9 mouse cellular contexts compared by ENCODE assay signal in the genomic region with DNA sequence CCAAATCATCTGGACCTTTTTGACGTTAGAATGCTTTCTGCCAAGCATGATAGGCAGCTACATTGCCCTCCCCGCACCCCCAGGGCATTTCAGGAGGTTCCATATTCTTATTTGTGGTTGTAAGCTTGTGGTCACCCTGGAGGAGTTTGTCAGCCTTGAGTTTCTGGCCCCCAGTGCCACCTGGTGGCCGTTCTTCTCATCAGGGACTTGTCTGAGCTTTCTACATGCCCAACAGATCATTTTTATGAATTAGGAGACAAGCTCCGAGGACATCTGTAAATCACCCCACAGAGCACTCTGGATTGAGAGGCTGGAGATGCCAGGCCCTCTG. TPM values are rescaled to one million over a fixed set of nuclear protein-coding genes. Genes with fewer than 3 reads are reported as not detected.
DNase-seq lines count a peak whose midpoint lies in the region; ATAC-seq and TF ChIP-seq lines count a peak whose summit lies in the region.
"Had no signal": no experiment of that assay in that cellular context is flagged by ENCODE, and none has a peak within 500 bp of the region (broad histone marks: within the 10 kb centered on the region; RNA-seq: fewer than 3 reads in every experiment).

No protein-coding gene starts in this region.

- H3K9ac ChIP-seq in lung, postnatal 0 days (replicated peaks; ENCODE audit: low read depth) = no peak overlapping the region
- H3K9ac ChIP-seq: hindbrain, embryonic 15.5 days had no signal

- H3K27me3 ChIP-seq in lung, postnatal 0 days (replicated peaks; ENCODE audit: insufficient read depth, low read length) = no peaks in the 10 kb centered on the region
- H3K27me3 ChIP-seq: hindbrain, embryonic 15.5 days had no signal

- DNase-seq in 3T3-L1 (ENCODE audit: low read depth, low spot score) = peak; percentile 75
- peak; percentile 78 for DNase-seq in A20 (ENCODE audit: low read depth, low spot score)
- peak; percentile 9 for DNase-seq in c-Kit-positive CD71-positive TER-119-negative erythroid progenitor cells, embryonic 14.5 days (ENCODE audit: low read depth)
- DNase-seq in frontal cortex, postnatal 10 days (ENCODE audit: low spot score in 2 of 2) = peak; percentile 15 to 43
- peak; percentile 0 for DNase-seq in large intestine, adult 2 months (ENCODE audit: low read depth, low spot score)
- DNase-seq in lung, postnatal 0 days (ENCODE audit: low spot score) = peak; percentile 32
- DNase-seq in spleen, postnatal 10 days (ENCODE audit: low spot score in 2 of 2) = peak; percentile 14 to 71

- H3K4me2 ChIP-seq in lung, postnatal 0 days (replicated peaks; ENCODE audit: low read depth, low read length) = no peak overlapping the region
- H3K4me2 ChIP-seq: hindbrain, embryonic 15.5 days had no signal

- H3K4me3 ChIP-seq in lung, postnatal 0 days (ENCODE audit: low read depth, low read length) = no peak overlapping the region
- H3K4me3 ChIP-seq: hindbrain, embryonic 15.5 days had no signal

- no peak for TF ChIP-seq EP300 in lung, postnatal 0 days (IDR thresholded peaks at IDR 0.05)

- no peak overlapping the region for H3K27ac ChIP-seq in lung, postnatal 0 days (ENCODE audit: low read length)
- H3K27ac ChIP-seq: hindbrain, embryonic 15.5 days had no signal

- H3K4me1 ChIP-seq in lung, postnatal 0 days (ENCODE audit: insufficient read depth, low read depth, low read length) = no peaks in the 10 kb centered on the region
- H3K4me1 ChIP-seq: hindbrain, embryonic 15.5 days had no signal

- no peaks in the 10 kb centered on the region for H3K9me3 ChIP-seq in lung, postnatal 0 days (ENCODE audit: low read length)
- H3K9me3 ChIP-seq: hindbrain, embryonic 15.5 days had no signal

- H3K36me3 ChIP-seq in lung, postnatal 0 days (ENCODE audit: insufficient read depth, low read length) = no peaks in the 10 kb centered on the region
- H3K36me3 ChIP-seq: hindbrain, embryonic 15.5 days had no signal

- ATAC-seq in lung, postnatal 0 days = no peak

- WGBS in large intestine, adult 2 months = 41% methylated on average over 4 of the region's 4 CpGs
- 30% methylated on average over 4 of the region's 4 CpGs for WGBS in lung, postnatal 0 days

- peak; percentile 59 for TF ChIP-seq CTCF in lung, postnatal 0 days (IDR thresholded peaks at IDR 0.05)

RNA-seq across cellular contexts. Expression of a gene that starts 19.9 kb away (rescaled TPM):
- not detected in 2 replicates for polyA plus RNA-seq in large intestine, adult 2 months (2012; rRNA removed)
- not detected in 2 replicates for polyA plus RNA-seq in lung, postnatal 0 days (2015; fragmentation: Nextera tagmentation; extraction: Ambion mirVana)
- polyA plus RNA-seq: hindbrain, embryonic 15.5 days; stomach, embryonic 16.5 days had no signal

RNA-seq across cellular contexts. Expression of a gene that starts 23.9 kb away (rescaled TPM):
- not detected in 2 replicates for polyA plus RNA-seq in large intestine, adult 2 months (2012; rRNA removed)
- polyA plus RNA-seq in lung, postnatal 0 days (2015; fragmentation: Nextera tagmentation; extraction: Ambion mirVana) = not detected in 2 replicates
- polyA plus RNA-seq: stomach, embryonic 16.5 days had no signal

RNA-seq across cellular contexts. Expression of a gene that starts 49.2 kb away (rescaled TPM):
- polyA plus RNA-seq in large intestine, adult 2 months (2012; rRNA removed) = not detected in 2 replicates
- polyA plus RNA-seq in lung, postnatal 0 days (2015; fragmentation: Nextera tagmentation; extraction: Ambion mirVana) = not detected in 2 replicates
- polyA plus RNA-seq: stomach, embryonic 16.5 days had no signal

Comparison
In these comparisons a context has a peak if more than half of its experiments do, and no peak if none do; other contexts are left out.
1. DNase-seq: peak in every context shown above with its lines; median percentile 78 in A20; 75 in 3T3-L1; 42 in spleen, postnatal 10 days; 32 in lung, postnatal 0 days; 29 in frontal cortex, postnatal 10 days; 9 in c-Kit-positive CD71-positive TER-119-negative erythroid progenitor cells, embryonic 14.5 days; 0 in large intestine, adult 2 months.